Mouse (Mus musculus) hindbrain, embryonic 14.5 days (tissue): ENCODE measurements around the gene Fgfr2. TPM values are rescaled to one million over a fixed set of nuclear protein-coding genes. Genes with fewer than 3 reads are reported as not detected.

Experiments used
- ATAC-seq: fragments of 200-750 bp; cut with Nextera tagmentation; 2 replicates; pipeline ENCODE4 v1.8.0; 2017; ENCODE audit warnings: moderate number of reproducible peaks, mild to moderate bottlenecking, moderate TSS enrichment, moderate library complexity; ENCODE audit not compliant: low FRiP score
- DNase-seq: peaks from one replicate; pipeline ENCODE4 v3.0.0-alpha.2; 2015; ENCODE audit warnings: low spot score
- H3K27ac ChIP-seq: fragments of 300-500 bp; sonication (generic); 2 replicates; pipeline ENCODE4 v1.5.1; 2014; ENCODE audit warnings: mild to moderate bottlenecking, moderate library complexity
- H3K27me3 ChIP-seq: fragments of 300-500 bp; sonication (generic); 2 replicates; pipeline ENCODE4 v1.6.1; 2014; ENCODE audit warnings: mild to moderate bottlenecking, low read length, mixed read lengths; ENCODE audit not compliant: control insufficient read depth, insufficient read depth
- H3K36me3 ChIP-seq: fragments of 300-500 bp; sonication (generic); replicated peaks from 2 replicates; pipeline ENCODE4 v1.6.1; 2014; ENCODE audit not compliant: control insufficient read depth, insufficient read depth
- H3K4me1 ChIP-seq: fragments of 300-500 bp; sonication (generic); replicated peaks from 2 replicates; pipeline ENCODE4 v1.6.1; 2014; ENCODE audit warnings: antibody characterized with exemption, low read length, mixed read lengths; ENCODE audit not compliant: control insufficient read depth, insufficient read depth
- H3K4me2 ChIP-seq: fragments of 300-500 bp; sonication (generic); replicated peaks from 2 replicates; pipeline ENCODE4 v1.6.1; 2014; ENCODE audit warnings: mild to moderate bottlenecking, moderate library complexity
- H3K4me3 ChIP-seq: fragments of 300-500 bp; sonication (generic); replicated peaks from 2 replicates; pipeline ENCODE4 v1.5.1; 2014; ENCODE audit warnings: mild to moderate bottlenecking, low read length
- H3K9ac ChIP-seq: fragments of 300-500 bp; sonication (generic); 2 replicates; pipeline ENCODE4 v1.6.1; 2014
- H3K9me3 ChIP-seq: fragments of 300-500 bp; sonication (generic); 2 replicates; pipeline ENCODE4 v1.6.1; 2016; ENCODE audit warnings: low read length; ENCODE audit not compliant: control insufficient read depth
- WGBS: fragments of 180-500 bp; shearing (Covaris S2); extraction: QIAGEN DNeasy Blood & Tissue Kit; methylation state at CpG from one replicate; pipeline ENCODE4 v1.1.7; 2014; 5-methylcytosine and 5-hydroxymethylcytosine counted together
- polyA plus RNA-seq: library from polyadenylated mRNA; unstranded; fragments of >200 nt; fragmentation: Nextera tagmentation; extraction: Ambion mirVana; gene quantifications from 2 replicates; pipeline ENCODE4 v1.2.1, GENCODE M21; 2014

Gene Fgfr2
- polyA plus RNA-seq, 1 experiment from 2014 or later: 43.5 TPM

DNA sequence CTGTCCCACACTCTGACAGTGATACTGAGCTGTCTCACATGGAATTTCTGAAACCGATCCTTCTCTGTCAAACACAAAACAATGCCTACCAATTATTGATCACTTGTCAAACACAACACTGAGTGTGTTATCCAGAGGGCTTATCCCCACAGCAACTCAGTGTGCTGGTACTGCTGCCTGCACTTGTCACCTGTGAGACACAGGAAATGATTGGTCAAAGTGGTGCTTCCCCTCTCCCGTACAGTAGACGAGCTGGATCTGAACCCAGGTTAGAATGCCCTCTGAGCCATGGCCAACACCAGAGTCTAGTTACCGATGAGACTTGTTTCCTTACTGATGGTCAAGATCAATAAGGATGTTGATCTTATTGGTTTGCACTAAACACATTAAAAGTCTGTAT, 2321.3 kb downstream of the Fgfr2 start:
- no peaks in the 10 kb centered on the region for H3K4me1 ChIP-seq
- H3K27ac ChIP-seq: no peak overlapping the region
- no peak for ATAC-seq
- no peak overlapping the region for H3K4me3 ChIP-seq
- no peak overlapping the region for H3K9ac ChIP-seq
- no peaks in the 10 kb centered on the region for H3K9me3 ChIP-seq
- H3K27me3 ChIP-seq: no peaks in the 10 kb centered on the region
- WGBS: 93% methylated on average over 4 of the region's 4 CpGs
- no peaks in the 10 kb centered on the region for H3K36me3 ChIP-seq
- no peak overlapping the region for H3K4me2 ChIP-seq
- DNase-seq: no peak

DNA sequence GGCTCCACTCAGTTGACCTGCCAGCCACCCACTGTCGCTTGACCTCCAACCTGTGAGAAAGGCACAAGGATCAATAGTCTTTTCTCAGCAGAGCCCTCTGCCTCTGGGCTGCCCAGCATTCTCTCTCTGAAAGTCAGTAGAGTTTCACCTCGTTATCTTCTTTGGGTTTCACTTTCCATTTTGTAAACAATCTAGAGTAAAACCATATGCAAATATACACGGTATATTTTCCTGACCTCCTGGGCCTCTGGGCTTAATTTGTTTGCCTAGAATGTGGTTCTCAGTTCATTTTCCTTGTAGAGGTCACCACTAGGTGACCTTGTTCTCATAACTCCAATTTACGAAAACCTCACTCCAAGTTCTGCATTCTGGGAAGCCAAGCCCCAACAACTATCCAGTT, 2322.5 kb downstream of the Fgfr2 start:
- no peak overlapping the region for H3K4me3 ChIP-seq
- no peaks in the 10 kb centered on the region for H3K4me1 ChIP-seq
- no peaks in the 10 kb centered on the region for H3K27me3 ChIP-seq
- no peak overlapping the region for H3K9ac ChIP-seq
- H3K9me3 ChIP-seq: no peaks in the 10 kb centered on the region
- H3K4me2 ChIP-seq: no peak overlapping the region
- DNase-seq (no peak), ATAC-seq (no peak)
- H3K36me3 ChIP-seq: no peaks in the 10 kb centered on the region
- H3K27ac ChIP-seq: no peak overlapping the region
- 81% methylated on average over 4 of the region's 4 CpGs for WGBS

- H3K36me3 ChIP-seq: no peaks in the 10 kb centered on the region
- WGBS: 83% methylated on average over 10 of the region's 10 CpGs
These were observed 2323.7 kb downstream of the Fgfr2 start for GRCm38 (mm10) chr7:130799418-130799817.

DNA sequence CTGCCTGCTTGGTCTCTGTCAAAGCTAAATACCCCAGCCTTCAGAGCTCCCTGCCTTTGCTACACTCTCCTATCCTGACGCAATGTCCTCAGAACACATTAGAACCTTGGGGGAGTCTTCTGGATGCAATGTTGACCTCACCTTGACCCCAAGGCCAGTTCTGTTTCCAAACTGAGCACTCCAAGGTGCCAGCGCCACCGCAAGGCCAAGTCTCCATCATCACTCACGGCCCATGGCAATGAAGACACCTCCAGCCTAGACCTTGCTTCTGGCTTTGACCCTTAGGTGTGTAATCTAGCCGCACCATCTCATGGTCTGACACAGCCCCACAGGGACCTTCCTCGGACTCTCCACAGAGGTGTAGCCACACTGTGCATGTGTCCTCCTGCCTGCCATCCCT, 2325.6 kb downstream of the Fgfr2 start:
- H3K4me1 ChIP-seq: no peaks in the 10 kb centered on the region
- H3K4me2 ChIP-seq: no peak overlapping the region
- 88% methylated on average over 6 of the region's 6 CpGs for WGBS
- ATAC-seq (no peak), DNase-seq (no peak)
- H3K4me3 ChIP-seq: no peak overlapping the region
- H3K9me3 ChIP-seq: no peaks in the 10 kb centered on the region
- no peak overlapping the region for H3K9ac ChIP-seq
- H3K36me3 ChIP-seq: no peaks in the 10 kb centered on the region
- no peaks in the 10 kb centered on the region for H3K27me3 ChIP-seq
- no peak overlapping the region for H3K27ac ChIP-seq

More at GRCm38 (mm10) chr7:130799418-130799817, 2323.7 kb downstream of the Fgfr2 start:
- Histone ChIP-seq H3K4me2 (no peak overlapping the region), H3K9me3 (no peaks in the 10 kb centered on the region), H3K27ac (no peak overlapping the region), H3K4me1 (no peaks in the 10 kb centered on the region), H3K4me3 (no peak overlapping the region), H3K27me3 (no peaks in the 10 kb centered on the region), H3K9ac (no peak overlapping the region)
- DNase-seq (no peak), ATAC-seq (no peak)

GRCm38 (mm10) chr7:130796786-130797185, 2326.4 kb downstream of the Fgfr2 start:
- Histone ChIP-seq H3K27ac (no peak overlapping the region), H3K4me1 (no peaks in the 10 kb centered on the region), H3K36me3 (no peaks in the 10 kb centered on the region), H3K9me3 (no peaks in the 10 kb centered on the region), H3K4me3 (no peak overlapping the region), H3K27me3 (no peaks in the 10 kb centered on the region), H3K4me2 (no peak overlapping the region), H3K9ac (no peak overlapping the region)
- DNase-seq (no peak), ATAC-seq (no peak)
- WGBS: 62% methylated on average over 8 of the region's 8 CpGs

GRCm38 (mm10) chr7:130793671-130794070, 2329.5 kb downstream of the Fgfr2 start:
- H3K27ac ChIP-seq: no peak overlapping the region
- no peaks in the 10 kb centered on the region for H3K27me3 ChIP-seq
- no peak overlapping the region for H3K9ac ChIP-seq
- no peaks in the 10 kb centered on the region for H3K36me3 ChIP-seq
- H3K4me1 ChIP-seq: no peaks in the 10 kb centered on the region
- no peak for DNase-seq
- no peak overlapping the region for H3K4me2 ChIP-seq
- no peak for ATAC-seq
- H3K9me3 ChIP-seq: no peaks in the 10 kb centered on the region
- H3K4me3 ChIP-seq: no peak overlapping the region
- 80% methylated on average over 9 of the region's 9 CpGs for WGBS

DNA sequence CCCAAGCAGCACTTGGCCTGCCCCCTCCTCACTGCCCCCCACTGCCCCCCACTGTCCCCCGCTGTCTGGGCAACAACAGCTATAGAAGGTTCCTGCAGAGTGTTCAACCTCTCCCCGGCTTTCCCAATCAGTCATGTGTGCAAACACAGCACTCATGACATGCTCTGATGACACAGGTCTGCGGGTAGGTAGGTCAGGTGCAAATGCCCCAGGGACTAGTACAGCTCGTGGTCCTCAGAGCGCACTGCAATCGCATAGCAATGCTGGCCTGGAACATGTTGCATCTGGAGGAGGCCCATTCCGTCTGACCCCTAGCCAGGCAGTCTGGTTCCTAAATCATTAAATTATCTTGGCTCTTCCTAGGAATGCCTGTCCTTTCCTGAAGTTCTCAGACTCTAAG, 2333.7 kb downstream of the Fgfr2 start:
- 86% methylated on average over 7 of the region's 7 CpGs for WGBS
- Histone ChIP-seq H3K27ac (no peak overlapping the region), H3K9me3 (no peaks in the 10 kb centered on the region), H3K9ac (no peak overlapping the region), H3K4me1 (no peaks in the 10 kb centered on the region), H3K27me3 (no peaks in the 10 kb centered on the region), H3K4me2 (no peak overlapping the region), H3K4me3 (no peak overlapping the region), H3K36me3 (no peaks in the 10 kb centered on the region)
- ATAC-seq: no peak
- DNase-seq: no peak

DNA sequence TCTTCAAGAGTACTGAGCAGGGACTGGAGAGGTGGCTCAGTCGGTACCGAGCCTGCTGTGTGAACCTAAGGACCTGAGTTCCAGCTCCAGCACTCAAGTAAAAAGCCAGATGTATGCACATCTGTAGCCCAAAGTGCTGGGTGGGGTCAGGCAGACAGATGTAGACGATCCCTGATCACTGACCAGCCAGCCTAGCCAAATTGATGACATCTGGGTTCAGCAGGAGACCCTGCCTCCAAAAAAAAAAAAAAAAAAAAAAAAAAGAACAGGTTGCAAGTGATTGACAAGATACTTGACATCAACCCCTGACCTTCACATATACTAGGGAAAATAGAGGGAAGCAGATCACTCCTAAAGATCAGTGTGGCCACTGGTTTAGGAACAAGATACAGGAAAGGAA, 2334.2 kb downstream of the Fgfr2 start:
- no peaks in the 10 kb centered on the region for H3K9me3 ChIP-seq
- DNase-seq: no peak
- H3K4me3 ChIP-seq: no peak overlapping the region
- no peaks in the 10 kb centered on the region for H3K27me3 ChIP-seq
- ATAC-seq: no peak
- no peak overlapping the region for H3K9ac ChIP-seq
- WGBS: 89% methylated on average over 3 of the region's 3 CpGs
- H3K4me1 ChIP-seq: no peaks in the 10 kb centered on the region
- no peak overlapping the region for H3K4me2 ChIP-seq
- no peaks in the 10 kb centered on the region for H3K36me3 ChIP-seq
- no peak overlapping the region for H3K27ac ChIP-seq

GRCm38 (mm10) chr7:130787537-130787936, 2335.6 kb downstream of the Fgfr2 start:
- H3K36me3 ChIP-seq: no peaks in the 10 kb centered on the region
- ATAC-seq: no peak
- WGBS: 96% methylated on average over 4 of the region's 4 CpGs

GRCm38 (mm10) chr7:130786708-130787107, 2336.4 kb downstream of the Fgfr2 start:
- ATAC-seq: no peak
- Histone ChIP-seq H3K36me3 (no peaks in the 10 kb centered on the region), H3K27ac (no peak overlapping the region), H3K4me3 (no peak overlapping the region), H3K27me3 (no peaks in the 10 kb centered on the region), H3K4me1 (no peaks in the 10 kb centered on the region), H3K9ac (no peak overlapping the region), H3K4me2 (no peak overlapping the region), H3K9me3 (no peaks in the 10 kb centered on the region)
- 86% methylated on average over 5 of the region's 5 CpGs for WGBS
- no peak for DNase-seq

More at GRCm38 (mm10) chr7:130787537-130787936, 2335.6 kb downstream of the Fgfr2 start:
- Histone ChIP-seq H3K4me3 (no peak overlapping the region), H3K9ac (no peak overlapping the region), H3K9me3 (no peaks in the 10 kb centered on the region), H3K4me1 (no peaks in the 10 kb centered on the region), H3K27ac (no peak overlapping the region), H3K27me3 (no peaks in the 10 kb centered on the region), H3K4me2 (no peak overlapping the region)
- no peak for DNase-seq
